In genomic region chr13:53548396-53548795, GRCm38 (mm10) we compare ENCODE assay signal across 10 mouse cellular contexts.
A peak's percentile ranks its signal among the peaks of the same experiment; 100 is the strongest.
DNase-seq lines count a peak whose midpoint lies in the region; ATAC-seq and TF ChIP-seq lines count a peak whose summit lies in the region.
"Had no signal": no experiment of that assay in that cellular context is flagged by ENCODE, and none has a peak within 500 bp of the region (broad histone marks: within the 10 kb centered on the region; RNA-seq: fewer than 3 reads in every experiment).

No protein-coding gene starts in this region.

- no peak overlapping the region for H3K4me2 ChIP-seq in lung, embryonic 14.5 days
- no peak overlapping the region for H3K4me2 ChIP-seq in embryonic facial prominence, embryonic 14.5 days (ENCODE audit: low read depth, low read length)
- no peak overlapping the region for H3K4me2 ChIP-seq in midbrain, embryonic 11.5 days

- no peak overlapping the region for H3K9ac ChIP-seq in lung, embryonic 14.5 days
- H3K9ac ChIP-seq in embryonic facial prominence, embryonic 14.5 days (ENCODE audit: low read depth, low read length) = no peak overlapping the region
- H3K9ac ChIP-seq in midbrain, embryonic 11.5 days (ENCODE audit: low read length) = no peak overlapping the region
- H3K9ac ChIP-seq: liver, postnatal 0 days had no signal

- 35% methylated on average over 11 of the region's 11 CpGs for WGBS in lung, embryonic 14.5 days
- 63% methylated on average over 11 of the region's 11 CpGs for WGBS in lung, adult 2 months
- WGBS in embryonic facial prominence, embryonic 14.5 days = 38% methylated on average over 11 of the region's 11 CpGs
- WGBS in midbrain, embryonic 11.5 days = 64% methylated on average over 11 of the region's 11 CpGs

- no peaks in the 10 kb centered on the region for H3K36me3 ChIP-seq in lung, embryonic 14.5 days (ENCODE audit: insufficient read depth)
- H3K36me3 ChIP-seq in embryonic facial prominence, embryonic 14.5 days (ENCODE audit: control insufficient read depth, insufficient read depth, low read length) = no peaks in the 10 kb centered on the region
- H3K36me3 ChIP-seq in midbrain, embryonic 11.5 days (ENCODE audit: control insufficient read depth, insufficient read depth, low read length) = no peaks in the 10 kb centered on the region
- H3K36me3 ChIP-seq: hindbrain, embryonic 10.5 days had no signal

- TF ChIP-seq POLR2A in lung, adult 2 months (IDR thresholded peaks at IDR 0.05; ENCODE audit: borderline replicate concordance, extremely low read depth, low read depth, low read length) = no peak

- no peak overlapping the region for H3K4me3 ChIP-seq in lung, embryonic 14.5 days (ENCODE audit: low read depth, low read length)
- H3K4me3 ChIP-seq in lung, adult 2 months (replicated peaks; ENCODE audit: extremely low read depth, low read depth, low read length) = no peak overlapping the region
- H3K4me3 ChIP-seq in embryonic facial prominence, embryonic 14.5 days (ENCODE audit: low read depth, low read length) = no peak overlapping the region
- H3K4me3 ChIP-seq in midbrain, embryonic 11.5 days (ENCODE audit: low read depth, low read length) = no peak overlapping the region
- H3K4me3 ChIP-seq: hindbrain, embryonic 10.5 days had no signal

- no peaks in the 10 kb centered on the region for H3K9me3 ChIP-seq in lung, embryonic 14.5 days (ENCODE audit: low read depth, low read length)
- no peaks in the 10 kb centered on the region for H3K9me3 ChIP-seq in embryonic facial prominence, embryonic 14.5 days (ENCODE audit: control insufficient read depth, low read length)
- H3K9me3 ChIP-seq in midbrain, embryonic 11.5 days (ENCODE audit: control insufficient read depth, low read length) = peaks cover 2% of the 10 kb centered on the region; the same call in 1 of the 2 replicates
- H3K9me3 ChIP-seq: hindbrain, embryonic 10.5 days had no signal

- TF ChIP-seq CTCF in lung, embryonic 14.5 days (IDR thresholded peaks at IDR 0.05; ENCODE audit: low read depth) = no peak
- no peak for TF ChIP-seq CTCF in lung, adult 2 months (IDR thresholded peaks at IDR 0.05; ENCODE audit: insufficient read depth, low read length)

- no peaks in the 10 kb centered on the region for H3K27me3 ChIP-seq in lung, embryonic 14.5 days (ENCODE audit: insufficient read depth, low read length)
- H3K27me3 ChIP-seq in embryonic facial prominence, embryonic 14.5 days (replicated peaks; ENCODE audit: control insufficient read depth, insufficient read depth, low read length) = peaks cover 4% of the 10 kb centered on the region
- H3K27me3 ChIP-seq in midbrain, embryonic 11.5 days (ENCODE audit: control insufficient read depth, insufficient read depth, low read length) = peaks cover 43% of the 10 kb centered on the region

- ATAC-seq in lung, embryonic 14.5 days (ENCODE audit: insufficient read depth) = peak; percentile 65; the same call in 1 of the 2 replicates
- peak; percentile 72; the same call in 1 of the 2 replicates for ATAC-seq in embryonic facial prominence, embryonic 14.5 days (ENCODE audit: low read depth)
- ATAC-seq in midbrain, embryonic 11.5 days (ENCODE audit: low FRiP score) = no peak
- ATAC-seq: liver, postnatal 0 days had no signal

- no peaks in the 10 kb centered on the region for H3K4me1 ChIP-seq in lung, embryonic 14.5 days (ENCODE audit: insufficient read depth)
- H3K4me1 ChIP-seq in lung, adult 2 months (ENCODE audit: control insufficient read depth, insufficient read depth, low read length) = no peaks in the 10 kb centered on the region
- H3K4me1 ChIP-seq in embryonic facial prominence, embryonic 14.5 days (ENCODE audit: control insufficient read depth, insufficient read depth, low read length) = peaks cover 7% of the 10 kb centered on the region
- H3K4me1 ChIP-seq in midbrain, embryonic 11.5 days (ENCODE audit: control insufficient read depth, insufficient read depth, low read length) = peaks cover 3% of the 10 kb centered on the region; the same call in 1 of the 2 replicates

- peak; percentile 67 for DNase-seq in lung, embryonic 14.5 days
- no peak for DNase-seq in lung, adult 2 months
- DNase-seq in embryonic facial prominence, embryonic 14.5 days (ENCODE audit: low spot score) = peak; percentile 53
- peak; percentile 13 to 17 for DNase-seq in kidney, postnatal 36 days
- DNase-seq in retina, embryonic 14.5 days (ENCODE audit: low spot score) = peak; percentile 21
- DNase-seq in spleen, postnatal 4 days (ENCODE audit: low spot score in 2 of 2) = no peak
- DNase-seq in midbrain, embryonic 11.5 days (ENCODE audit: low spot score, missing footprints) = no peak
- DNase-seq: layer of hippocampus, postnatal 36 days; liver, postnatal 0 days had no signal

- H3K27ac ChIP-seq in lung, embryonic 14.5 days (ENCODE audit: low read depth) = no peak overlapping the region
- no peak overlapping the region for H3K27ac ChIP-seq in embryonic facial prominence, embryonic 14.5 days (replicated peaks; ENCODE audit: low read depth, low read length)
- H3K27ac ChIP-seq in midbrain, embryonic 11.5 days (ENCODE audit: low read depth, low read length) = no peak overlapping the region
- H3K27ac ChIP-seq: hindbrain, embryonic 10.5 days had no signal

Comparison
In these comparisons a context has a peak if more than half of its experiments do, and no peak if none do; other contexts are left out.
1. DNase-seq: peak in lung, embryonic 14.5 days (single experiment), embryonic facial prominence, embryonic 14.5 days (single experiment), kidney, postnatal 36 days (2 of 2) and retina, embryonic 14.5 days (single experiment); none in lung, adult 2 months (single experiment), spleen, postnatal 4 days (0 of 2) and midbrain, embryonic 11.5 days (single experiment).